Mouse (Mus musculus) MEL (cell line): ENCODE data around the gene Parva. TPM values are rescaled to one million over a fixed set of nuclear protein-coding genes. Genes with fewer than 3 reads are reported as not detected.

ENCODE experiments used
- DNase-seq: peaks from one replicate; pipeline ENCODE4 v3.0.0; 2011; ENCODE audit warnings: low read depth, low spot score
- H3K27ac ChIP-seq: 2 replicates; pipeline ENCODE4 v1.5.1; 2012; ENCODE audit warnings: low read depth, mild to moderate bottlenecking, control low read depth, low read length, moderate library complexity; ENCODE audit not compliant: control insufficient read depth
- H3K27me3 ChIP-seq, 2 experiments: fragments of 150-350 bp in 1 of 2; sonication (generic) in 1 of 2; 2 replicates each; pipeline ENCODE4 v1.6.1; 2012; ENCODE audit warnings: low read length in 2 of 2, mild to moderate bottlenecking in 2 of 2, improper control_type of control experiment in 1 of 2, moderate library complexity in 1 of 2; ENCODE audit not compliant: insufficient read depth in 2 of 2, control insufficient read depth in 1 of 2
- H3K36me3 ChIP-seq, 2 experiments: 2 replicates each; pipeline ENCODE4 v1.6.1; 2012 to 2014; ENCODE audit warnings: low read length in 2 of 2, improper control_type of control experiment in 1 of 2, inconsistent platforms in 1 of 2, mild to moderate bottlenecking in 1 of 2; ENCODE audit not compliant: insufficient read depth in 2 of 2, control insufficient read depth in 1 of 2
- H3K4me1 ChIP-seq, 2 experiments: fragments of 150-350 bp in 1 of 2; sonication (generic) in 1 of 2; 2 replicates each; pipeline ENCODE4 v1.6.1; 2012; ENCODE audit warnings: low read length in 2 of 2, improper control_type of control experiment in 1 of 2, mild to moderate bottlenecking in 1 of 2; ENCODE audit not compliant: insufficient read depth in 2 of 2, control insufficient read depth in 1 of 2
- H3K4me3 ChIP-seq, 2 experiments: fragments of 150-350 bp in 1 of 2; sonication (generic) in 1 of 2; 2 replicates each; pipeline ENCODE4 v1.5.1; 2012; ENCODE audit warnings: low read depth in 2 of 2, low read length in 2 of 2, mild to moderate bottlenecking in 2 of 2, moderate library complexity in 2 of 2, control low read depth in 1 of 2, improper control_type of control experiment in 1 of 2; ENCODE audit not compliant: control insufficient read depth in 1 of 2, insufficient read depth in 1 of 2
- H3K79me2 ChIP-seq: 2 replicates; pipeline ENCODE4 v1.6.1; 2012; ENCODE audit warnings: mild to moderate bottlenecking, low read length, moderate library complexity; ENCODE audit not compliant: control insufficient read depth, poor library complexity, insufficient read depth
- H3K9ac ChIP-seq: 2 replicates; pipeline ENCODE4 v1.6.1; 2012; ENCODE audit warnings: low read depth, mild to moderate bottlenecking, control low read depth, low read length, moderate library complexity; ENCODE audit not compliant: control insufficient read depth, poor library complexity, severe bottlenecking
- H3K9me3 ChIP-seq: fragments of 150-350 bp; sonication (generic); replicated peaks from 2 replicates; pipeline ENCODE4 v1.6.1; 2012; ENCODE audit warnings: mild to moderate bottlenecking, low read length, improper control_type of control experiment, moderate library complexity; ENCODE audit not compliant: insufficient read depth
- BHLHE40 ChIP-seq: IDR thresholded peaks from 2 replicates; pipeline ENCODE4 v1.6.1; 2012; ENCODE audit warnings: low read depth, mild to moderate bottlenecking, inconsistent platforms, low read length, improper control_type of control experiment, borderline replicate concordance
- ELF1 ChIP-seq: IDR thresholded peaks from 2 replicates; pipeline ENCODE4 v1.6.1; 2014; ENCODE audit warnings: low read depth, mild to moderate bottlenecking, inconsistent platforms, low read length, improper control_type of control experiment, moderate library complexity
- EP300 ChIP-seq, 2 experiments: IDR thresholded peaks; 2 replicates each; pipeline ENCODE4 v1.6.1; 2011; ENCODE audit warnings: improper control_type of control experiment in 2 of 2, low read length in 2 of 2, low read depth in 1 of 2, mild to moderate bottlenecking in 1 of 2
- JUND ChIP-seq: IDR thresholded peaks from 2 replicates; pipeline ENCODE4 v1.6.1; 2011; ENCODE audit warnings: low read depth, mild to moderate bottlenecking, improper control_type of control experiment, low read length
- MEF2A ChIP-seq: IDR thresholded peaks from 2 replicates; pipeline ENCODE4 v1.6.1; 2014; ENCODE audit warnings: low read depth, mild to moderate bottlenecking, inconsistent platforms, low read length, improper control_type of control experiment; ENCODE audit not compliant: poor library complexity, insufficient replicate concordance, severe bottlenecking; ENCODE audit errors: extremely low read depth
- MXI1 ChIP-seq: IDR thresholded peaks from 2 replicates; pipeline ENCODE4 v1.6.1; 2011; ENCODE audit warnings: mild to moderate bottlenecking, low read depth, low read length, improper control_type of control experiment
- NRF1 ChIP-seq: IDR thresholded peaks from 2 replicates; pipeline ENCODE4 v1.6.1; 2014; ENCODE audit warnings: low read depth, mild to moderate bottlenecking, inconsistent platforms, low read length, improper control_type of control experiment, moderate library complexity; ENCODE audit not compliant: poor library complexity, insufficient read depth, severe bottlenecking
- POLR2AphosphoS2 ChIP-seq: IDR thresholded peaks from 2 replicates; pipeline ENCODE4 v1.6.1; 2011; ENCODE audit warnings: low read length, improper control_type of control experiment
- POLR2AphosphoS5 ChIP-seq: IDR thresholded peaks from 2 replicates; pipeline ENCODE4 v1.6.1; 2012; ENCODE audit warnings: low read depth, borderline replicate concordance, mild to moderate bottlenecking, inconsistent platforms, low read length, moderate library complexity, mixed read lengths
- RAD21 ChIP-seq: IDR thresholded peaks from 2 replicates; pipeline ENCODE4 v1.6.1; 2011; ENCODE audit warnings: mild to moderate bottlenecking, low read depth, low read length, improper control_type of control experiment
- TCF12 ChIP-seq: IDR thresholded peaks from 2 replicates; pipeline ENCODE4 v1.6.1; 2014; ENCODE audit warnings: low read depth, mild to moderate bottlenecking, inconsistent platforms, low read length, improper control_type of control experiment, moderate library complexity
- UBTF ChIP-seq: IDR thresholded peaks from 2 replicates; pipeline ENCODE4 v1.6.1; 2012; ENCODE audit warnings: low read depth, mild to moderate bottlenecking, inconsistent platforms, low read length, improper control_type of control experiment, moderate library complexity, borderline replicate concordance; ENCODE audit not compliant: insufficient read depth
- ZC3H11A ChIP-seq: IDR thresholded peaks from 2 replicates; pipeline ENCODE4 v1.6.1; 2012; ENCODE audit warnings: low read depth, mild to moderate bottlenecking, inconsistent platforms, low read length, improper control_type of control experiment
- ZNF384 ChIP-seq: IDR thresholded peaks from 2 replicates; pipeline ENCODE4 v1.6.1; 2012; ENCODE audit warnings: low read depth, mild to moderate bottlenecking, inconsistent platforms, low read length, improper control_type of control experiment
- polyA plus RNA-seq, 2 experiments: library from polyadenylated mRNA; stranded (reverse) in 1 of 2; unstranded in 1 of 2; fragments of >175 nt in 1 of 2; fragments of >200 nt in 1 of 2; gene quantifications; 2 replicates each; pipeline versions ENCODE4 v1.2.1 to v1.2.4; 2012; ENCODE audit warnings: low replicate concordance in 2 of 2, low read depth in 1 of 2; ENCODE audit not compliant: insufficient read length in 2 of 2, insufficient read depth in 1 of 2, missing spikeins in 1 of 2
- total RNA-seq: library from RNA; depleted of rRNA; stranded (reverse); fragments of 300-350 nt; gene quantifications from 2 replicates; pipeline ENCODE4 v1.2.3, GENCODE M21; 2012

Gene Parva
- total and polyA plus RNA-seq, 3 experiments: not detected

GRCm38 (mm10) chr7:112446498-112446897, 19.2 kb downstream of the Parva start:
- no peak for TF ChIP-seq MEF2A
- no peak for TF ChIP-seq BHLHE40
- TF ChIP-seq NRF1: no peak
- TF ChIP-seq ZNF384: no peak
- TF ChIP-seq POLR2AphosphoS5: no peak
- TF ChIP-seq TCF12: no peak
- H3K27ac ChIP-seq: no peak overlapping the region
- H3K9ac ChIP-seq: no peak overlapping the region
- no peak overlapping the region for H3K4me3 ChIP-seq
- DNase-seq: no peak
- no peaks in the 10 kb centered on the region for H3K4me1 ChIP-seq
- no peaks in the 10 kb centered on the region for H3K27me3 ChIP-seq
- no peaks in the 10 kb centered on the region for H3K9me3 ChIP-seq
- no peaks in the 10 kb centered on the region for H3K36me3 ChIP-seq
- no peaks in the 10 kb centered on the region for H3K79me2 ChIP-seq

- Histone ChIP-seq H3K27me3 (no peaks in the 10 kb centered on the region), H3K9ac (no peak overlapping the region), H3K27ac (no peak overlapping the region), H3K36me3 (no peaks in the 10 kb centered on the region), H3K4me3 (no peak overlapping the region), H3K9me3 (no peaks in the 10 kb centered on the region), H3K4me1 (no peaks in the 10 kb centered on the region), H3K79me2 (no peaks in the 10 kb centered on the region)
- TF ChIP-seq UBTF (no peak), TCF12 (no peak), ELF1 (no peak), RAD21 (no peak), MXI1 (no peak), JUND (no peak), POLR2AphosphoS2 (no peak), ZC3H11A (no peak), EP300 (IDR thresholded peaks at IDR 0.05; ENCODE audit: low read depth in 1 of 2, low read length in 2 of 2) (no peak)
- DNase-seq: no peak
Observed at GRCm38 (mm10) chr7:112449954-112450700, 22.8 kb downstream of the Parva start.
